Mouse (Mus musculus) inflammation-experienced regulatory T-cells, adult 6 months (primary cell): ENCODE measurements around the gene Fbxw7. TPM values are rescaled to one million over a fixed set of nuclear protein-coding genes. Genes with fewer than 3 reads are reported as not detected.

Experiments
- ATAC-seq: one replicate; pipeline ENCODE4 v1.8.0; 2017
- polyA plus RNA-seq, 3 experiments: library from polyadenylated mRNA; unstranded; fragments of 100-300 nt; shearing (Covaris generic); gene quantifications; one replicate each; pipeline ENCODE4 v1.2.1; 2017

Gene Fbxw7
- 10 to 100 TPM; 17.0 to 21.0 (median 17.2) TPM for polyA plus RNA-seq

DNA sequence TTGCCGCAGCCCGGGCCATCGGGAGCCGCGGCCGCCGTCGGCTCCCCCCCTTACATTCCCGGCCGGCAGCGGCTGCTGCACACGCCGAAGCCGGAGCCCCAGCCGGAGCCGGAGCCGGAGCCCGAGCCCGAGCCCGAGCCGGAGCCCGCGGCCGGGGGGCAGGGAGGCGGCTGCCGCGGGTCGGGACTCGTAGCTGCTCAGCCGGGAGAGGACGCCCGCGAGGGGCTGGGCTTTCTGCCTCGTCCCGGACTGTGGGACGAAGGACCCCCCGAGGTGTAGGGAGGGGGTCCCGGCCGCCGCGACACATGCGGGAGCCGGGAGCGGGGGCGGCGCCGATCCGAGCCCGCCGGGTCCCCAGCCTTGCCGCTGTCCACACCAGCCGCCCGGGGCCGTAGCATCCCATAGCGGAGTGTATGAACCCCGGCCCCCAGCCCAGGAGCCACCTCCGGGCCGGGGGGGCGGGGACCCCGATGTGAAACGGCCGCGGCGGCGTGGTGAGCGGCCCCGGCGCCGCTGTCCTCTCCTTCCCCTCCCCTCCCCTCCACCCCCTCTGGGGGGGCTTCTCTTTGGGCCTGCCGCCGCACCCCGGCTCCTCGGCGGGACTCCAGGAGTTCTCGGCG, at the start of gene Fbxw7:
Fbxw7 (plus strand) TSS at position 507 of the 620 bp plus-strand sequence.
- ATAC-seq, result peak; percentile 2

DNA sequence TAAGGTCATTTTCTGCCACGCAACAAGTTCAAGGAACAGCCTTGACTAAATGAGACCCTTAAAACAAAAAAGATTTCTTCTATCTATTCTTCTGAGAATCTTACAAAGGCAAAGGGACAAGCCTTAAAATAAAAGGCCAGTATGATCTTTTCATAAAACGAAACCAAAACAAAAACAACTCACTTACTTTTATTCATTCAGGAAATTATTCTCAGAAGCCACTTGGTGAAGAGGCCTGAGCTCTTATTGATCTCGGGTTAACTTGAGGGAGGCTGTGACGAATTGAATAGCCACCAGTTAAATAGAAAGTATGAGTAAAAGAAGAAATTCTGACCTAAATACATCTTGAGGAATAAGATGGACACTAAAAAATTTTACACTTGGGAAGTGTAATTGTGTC, 46.1 kb upstream of the Fbxw7 start:
- ATAC-seq, result peak; percentile 59

DNA sequence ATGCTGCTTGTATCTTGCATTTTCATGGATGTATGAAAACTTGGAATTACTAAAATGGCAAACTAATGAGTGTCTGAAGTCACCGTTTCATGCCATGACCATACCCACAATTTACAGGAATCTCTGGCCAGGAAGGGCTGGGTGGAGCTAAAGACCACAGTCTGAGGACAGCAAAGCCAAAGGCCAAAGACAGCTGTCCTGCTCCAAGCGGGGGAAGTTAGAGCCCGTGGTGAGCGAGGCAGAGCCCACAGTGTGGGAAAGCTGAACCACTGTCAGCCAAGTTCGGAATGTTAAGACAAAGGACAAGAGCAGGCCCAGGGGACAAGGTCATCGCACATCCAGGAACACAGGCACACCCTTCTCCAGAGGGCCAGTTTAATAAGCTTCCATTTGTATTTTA, 45.7 kb upstream of the Fbxw7 start:
- no peak for ATAC-seq

DNA sequence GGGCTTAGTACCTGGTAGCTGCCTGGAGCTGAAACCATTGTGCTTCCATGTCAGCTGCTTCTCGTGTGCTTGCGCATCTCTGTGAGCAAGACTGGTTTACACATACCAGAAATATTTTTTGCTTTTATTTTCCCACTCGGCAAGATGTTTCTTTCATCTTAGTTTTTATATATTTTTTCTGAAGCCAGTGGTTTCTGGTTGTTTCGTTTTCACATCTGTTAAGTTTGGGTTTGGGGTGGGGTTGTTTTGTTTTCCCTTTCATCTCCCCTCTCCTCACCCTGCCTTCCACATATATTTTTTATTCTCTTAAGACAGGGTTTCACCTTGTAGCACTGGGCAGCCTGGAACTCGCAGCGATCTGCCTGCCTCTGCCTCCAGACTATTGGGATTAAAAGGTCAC, 44.5 kb upstream of the Fbxw7 start:
- peak; percentile 32 for ATAC-seq

DNA sequence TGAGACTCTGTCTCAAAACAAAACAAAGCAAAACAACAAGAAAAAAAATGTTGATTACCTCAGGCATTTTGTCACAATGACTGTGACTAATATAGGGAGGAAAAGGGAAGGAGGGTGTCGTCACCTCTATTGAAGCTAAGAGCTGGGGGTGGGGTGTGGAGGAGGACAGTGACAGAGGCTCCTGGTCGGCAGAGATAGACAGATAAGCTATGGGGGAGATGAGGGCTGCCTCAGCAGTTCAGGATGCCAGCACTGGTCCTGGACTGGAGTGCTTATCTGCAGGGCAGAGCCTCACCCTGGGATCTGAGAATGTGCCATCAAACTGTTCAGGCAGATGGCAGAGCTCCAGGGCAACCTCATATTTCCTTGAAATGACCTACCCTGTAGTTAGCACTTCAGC, 43.1 kb upstream of the Fbxw7 start:
- ATAC-seq, result peak; percentile 62

GRCm38 (mm10) chr3:84774246-84775066, 40.6 kb upstream of the Fbxw7 start:
- no peak for ATAC-seq

DNA sequence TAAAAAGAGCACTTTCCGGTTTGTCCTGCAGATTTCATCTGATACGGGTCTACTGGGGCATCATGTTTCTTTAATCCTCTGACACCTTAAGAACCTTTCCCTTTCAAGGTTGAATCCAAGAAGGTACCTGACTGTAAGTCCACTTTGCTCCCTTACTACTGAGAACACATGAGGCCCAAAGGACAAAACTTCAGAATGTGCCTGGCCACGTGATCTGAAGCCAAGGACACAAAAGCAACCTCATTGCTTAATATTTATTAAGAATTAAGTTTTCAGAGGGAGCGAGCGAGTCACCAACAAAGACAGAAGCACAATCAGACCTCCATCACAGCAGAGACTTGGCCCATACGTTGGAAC, 40.0 kb upstream of the Fbxw7 start:
- ATAC-seq, result no peak

GRCm38 (mm10) chr3:84775577-84775976, 39.5 kb upstream of the Fbxw7 start:
- ATAC-seq, result no peak

- no peak for ATAC-seq
Measured at GRCm38 (mm10) chr3:84776084-84776483, 39.0 kb upstream of the Fbxw7 start.

DNA sequence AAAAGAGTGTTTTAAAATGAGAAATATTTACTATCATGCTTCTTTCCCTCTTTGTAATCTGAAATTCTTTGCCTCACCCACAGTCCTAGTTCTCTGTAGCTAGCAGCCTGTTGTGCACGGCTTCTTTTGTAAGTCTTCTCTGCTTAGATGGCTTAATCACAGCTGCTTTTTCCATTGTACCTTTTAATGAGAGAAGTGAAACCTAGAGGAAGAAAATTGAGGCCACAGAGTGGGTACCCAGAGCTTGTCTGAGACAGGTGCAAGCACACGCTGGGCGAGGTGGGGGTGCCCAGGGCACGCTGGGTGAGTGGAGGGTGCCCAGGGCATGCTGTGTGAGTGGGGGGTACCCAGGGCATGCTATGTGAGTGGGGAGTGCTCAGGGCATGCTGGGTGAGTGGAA, 27.2 kb upstream of the Fbxw7 start:
- ATAC-seq, result no peak

GRCm38 (mm10) chr3:84804036-84804435, 11.0 kb upstream of the Fbxw7 start:
- ATAC-seq, result no peak

- no peak for ATAC-seq
Measured at GRCm38 (mm10) chr3:84806206-84806605, 8.9 kb upstream of the Fbxw7 start.

DNA sequence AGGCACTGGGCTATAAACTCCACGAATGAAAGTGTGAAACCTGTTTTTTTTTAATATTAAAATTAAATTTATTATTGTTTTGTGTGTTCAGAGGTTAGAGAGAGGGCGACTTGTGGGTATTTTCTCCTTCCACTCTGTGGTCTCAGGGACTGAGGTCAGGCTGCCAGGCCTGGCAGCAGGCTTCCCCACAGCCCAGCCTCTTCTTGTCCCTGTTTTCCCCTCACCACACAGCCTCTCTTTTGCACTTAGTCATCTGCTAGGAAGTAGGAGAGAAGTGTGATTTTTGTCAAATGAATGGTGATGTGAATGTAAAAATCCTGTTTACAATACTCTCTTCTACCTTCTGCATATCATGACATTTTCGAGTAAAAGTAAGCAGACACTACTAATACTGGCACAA, 7.2 kb upstream of the Fbxw7 start:
- no peak for ATAC-seq

- no peak for ATAC-seq
Measured at GRCm38 (mm10) chr3:84808906-84809305, 6.2 kb upstream of the Fbxw7 start.

GRCm38 (mm10) chr3:84810803-84811202, 4.3 kb upstream of the Fbxw7 start:
- ATAC-seq, result no peak

GRCm38 (mm10) chr3:84813436-84814156, 1.5 kb upstream of the Fbxw7 start:
- ATAC-seq, result peak; percentile 25

DNA sequence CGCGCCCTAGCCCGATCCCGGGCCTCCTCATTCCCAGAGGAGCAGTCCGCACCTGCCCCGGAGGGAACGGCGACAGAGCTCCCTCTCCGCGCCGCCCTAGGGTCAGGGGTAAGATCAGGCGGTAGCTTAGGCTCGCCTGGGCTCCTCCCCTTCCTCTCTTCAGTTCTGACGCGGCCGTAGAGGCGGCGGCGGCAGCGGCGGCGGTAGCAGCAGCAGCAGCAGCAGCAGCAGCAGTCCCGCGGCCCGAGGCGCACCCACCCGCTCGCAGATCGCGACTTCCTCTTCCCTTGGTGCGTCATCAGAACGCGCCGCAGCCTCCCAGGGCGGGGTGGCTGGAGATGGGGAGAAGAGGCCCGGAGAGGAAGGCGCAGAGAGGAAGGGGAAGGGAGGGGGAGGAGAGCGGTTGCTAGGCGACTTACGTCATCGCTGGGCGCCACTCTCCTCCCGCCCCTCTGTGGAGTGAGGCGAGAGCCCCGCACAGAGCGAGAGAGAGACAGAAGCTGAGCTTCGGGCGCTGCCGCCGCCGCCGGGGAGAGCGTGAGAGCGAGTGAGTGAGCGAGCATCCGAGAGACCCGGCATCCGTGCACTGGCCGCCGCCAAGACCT, 809 bp upstream of the Fbxw7 start:
- ATAC-seq, result peak; percentile 87

DNA sequence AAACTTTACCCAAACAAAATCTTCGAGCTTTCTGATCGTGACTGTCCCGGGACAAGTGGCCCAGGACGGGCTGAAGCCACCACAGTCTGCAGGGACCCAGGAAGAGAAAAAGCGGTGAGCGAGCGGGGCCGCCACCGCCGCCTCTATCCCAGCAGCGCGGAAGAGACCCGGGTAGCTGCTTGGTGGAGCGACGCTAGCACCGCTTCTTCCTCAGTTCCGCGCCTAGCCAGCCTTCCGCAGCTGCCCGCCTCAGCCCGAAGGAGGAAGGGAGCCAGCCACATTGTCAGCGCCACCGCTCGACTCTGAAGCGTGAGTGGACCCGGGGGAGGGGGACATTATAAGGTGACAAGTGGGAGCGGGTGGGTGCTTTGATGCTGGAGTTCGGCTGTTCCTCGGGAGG, 393 bp downstream of the Fbxw7 start:
- peak; percentile 20 for ATAC-seq

- no peak for ATAC-seq
Measured at GRCm38 (mm10) chr3:84816951-84817350, 1.9 kb downstream of the Fbxw7 start.

DNA sequence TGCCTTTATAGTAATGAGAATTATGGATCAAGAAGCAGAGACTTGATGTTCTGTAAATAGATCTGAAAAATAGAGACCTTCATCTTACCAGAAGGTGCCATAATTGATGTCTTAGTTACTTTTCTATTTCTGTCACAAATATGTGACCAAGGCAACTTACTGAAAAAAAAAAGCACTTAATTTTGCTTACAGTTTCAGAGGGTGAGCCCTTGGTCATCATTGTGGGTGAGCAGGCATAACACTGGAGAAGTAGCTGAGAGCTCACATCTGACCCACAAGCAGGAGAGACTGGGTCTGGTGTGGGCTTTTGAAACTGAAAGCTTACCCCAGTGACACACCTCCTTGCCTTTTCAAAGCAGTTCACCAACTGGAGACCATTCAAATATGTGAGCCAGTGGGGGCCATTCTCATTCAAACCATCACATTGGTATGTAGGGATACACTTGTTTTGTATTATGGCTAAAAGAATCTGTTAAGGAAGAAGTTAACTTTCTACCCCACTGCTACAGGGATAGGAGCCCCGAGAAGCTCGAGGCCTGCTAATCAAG, 5.7 kb downstream of the Fbxw7 start:
- ATAC-seq, result no peak

DNA sequence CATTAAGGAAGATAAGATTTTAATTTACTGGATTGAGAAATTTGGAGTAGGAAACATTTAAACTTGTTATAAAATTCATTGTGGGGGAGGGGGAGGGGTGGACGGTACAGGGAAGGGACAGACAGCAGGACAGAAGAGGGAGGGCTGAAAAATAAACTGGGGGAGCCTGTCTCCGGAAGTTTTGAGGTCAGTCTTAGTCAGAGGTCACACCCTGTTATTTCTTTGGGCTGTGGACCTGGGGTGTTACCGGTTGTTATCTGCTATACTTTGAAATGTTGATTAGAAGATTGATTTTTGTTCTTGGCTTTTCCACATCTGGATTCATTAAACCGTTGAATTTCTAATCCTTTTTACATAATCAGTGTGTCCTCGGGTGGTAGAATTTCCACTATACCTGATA, 10.9 kb downstream of the Fbxw7 start:
- ATAC-seq, result no peak

GRCm38 (mm10) chr3:84826405-84826804, 11.3 kb downstream of the Fbxw7 start:
- no peak for ATAC-seq

DNA sequence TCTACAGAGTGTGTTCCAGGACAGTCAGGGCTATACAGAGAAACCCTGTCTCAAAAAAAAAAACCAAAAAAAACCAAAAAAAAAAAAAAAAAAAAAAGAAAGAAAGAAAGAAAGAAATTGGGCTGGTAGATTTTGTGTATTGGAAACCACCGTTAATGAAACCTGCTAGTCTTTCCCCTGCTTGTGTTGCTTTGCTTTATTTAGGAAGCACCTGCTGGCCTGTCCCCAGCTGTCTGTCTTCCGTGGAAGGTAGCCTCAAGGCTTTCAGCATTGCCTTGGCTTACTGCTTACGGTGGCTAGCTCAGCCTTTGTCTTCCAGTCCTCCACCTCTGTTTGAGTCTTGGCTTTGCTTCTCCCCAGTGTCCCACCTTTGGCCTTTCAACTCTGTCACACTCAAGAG, 11.9 kb downstream of the Fbxw7 start:
- peak; percentile 35 for ATAC-seq
